Mouse (Mus musculus): ENCODE measurements around the gene Arid2. TPM values are rescaled to one million over a fixed set of nuclear protein-coding genes. Genes with fewer than 3 reads are reported as not detected.

The Arid2 gene
- total and polyA plus RNA-seq, 3 experiments: 20.3 to 31.2 (median 25.9) TPM

DNA sequence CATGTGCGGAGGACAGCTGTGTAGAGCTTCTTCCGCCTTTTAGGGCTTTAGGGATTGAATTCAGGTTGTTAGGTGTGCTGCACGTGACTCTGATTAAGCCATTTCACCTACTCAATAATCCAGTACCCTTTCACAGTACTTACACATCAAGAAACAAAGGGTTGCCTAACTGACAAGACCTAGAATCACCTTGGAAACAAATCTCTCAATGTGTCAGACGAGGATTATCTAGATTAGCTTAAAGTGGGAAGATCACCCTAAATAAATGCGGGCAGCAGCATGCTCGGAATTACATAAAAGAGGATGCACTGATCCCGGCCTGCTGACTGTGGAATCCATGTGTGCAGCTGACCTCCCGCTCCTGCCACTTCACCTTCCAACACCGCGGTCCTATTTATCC is 159.5 kb downstream of the Arid2 start:
- Histone ChIP-seq H3K9ac (ENCODE audit: control insufficient read depth, low read depth, low read length, poor library complexity, severe bottlenecking) (no peak overlapping the region), H3K27me3 (ENCODE audit: control insufficient read depth in 1 of 2, insufficient read depth in 2 of 2, low read length in 2 of 2) (no peaks in the 10 kb centered on the region), H3K9me3 (replicated peaks; ENCODE audit: insufficient read depth, low read length) (no peaks in the 10 kb centered on the region), H3K4me3 (ENCODE audit: control insufficient read depth in 1 of 2, insufficient read depth in 1 of 2, low read depth in 2 of 2, low read length in 2 of 2) (no peak overlapping the region), H3K27ac (ENCODE audit: control insufficient read depth, low read depth, low read length) (no peak overlapping the region), H3K4me1 (ENCODE audit: control insufficient read depth in 1 of 2, insufficient read depth in 2 of 2, low read length in 2 of 2) (peaks cover 3% of the 10 kb centered on the region in 2 experiments), H3K36me3 (ENCODE audit: control insufficient read depth in 1 of 2, insufficient read depth in 2 of 2, low read length in 2 of 2) (peaks cover 17 to 67% of the 10 kb centered on the region in 2 experiments), H3K79me2 (ENCODE audit: control insufficient read depth, insufficient read depth, low read length, poor library complexity) (peaks cover 45% of the 10 kb centered on the region)
- TF ChIP-seq TBP (IDR thresholded peaks at IDR 0.05; ENCODE audit: low read depth, low read length) (no peak), ZMIZ1 (IDR thresholded peaks at IDR 0.05; ENCODE audit: low read depth, low read length) (no peak), SMC3 (IDR thresholded peaks at IDR 0.05; ENCODE audit: low read depth, low read length) (no peak), ETS1 (IDR thresholded peaks at IDR 0.05; ENCODE audit: low read depth, low read length) (no peak), MEF2A (IDR thresholded peaks at IDR 0.05; ENCODE audit: extremely low read depth, insufficient replicate concordance, low read depth, low read length, poor library complexity, severe bottlenecking) (no peak)
- no peak for DNase-seq (ENCODE audit: low read depth, low spot score)

DNA sequence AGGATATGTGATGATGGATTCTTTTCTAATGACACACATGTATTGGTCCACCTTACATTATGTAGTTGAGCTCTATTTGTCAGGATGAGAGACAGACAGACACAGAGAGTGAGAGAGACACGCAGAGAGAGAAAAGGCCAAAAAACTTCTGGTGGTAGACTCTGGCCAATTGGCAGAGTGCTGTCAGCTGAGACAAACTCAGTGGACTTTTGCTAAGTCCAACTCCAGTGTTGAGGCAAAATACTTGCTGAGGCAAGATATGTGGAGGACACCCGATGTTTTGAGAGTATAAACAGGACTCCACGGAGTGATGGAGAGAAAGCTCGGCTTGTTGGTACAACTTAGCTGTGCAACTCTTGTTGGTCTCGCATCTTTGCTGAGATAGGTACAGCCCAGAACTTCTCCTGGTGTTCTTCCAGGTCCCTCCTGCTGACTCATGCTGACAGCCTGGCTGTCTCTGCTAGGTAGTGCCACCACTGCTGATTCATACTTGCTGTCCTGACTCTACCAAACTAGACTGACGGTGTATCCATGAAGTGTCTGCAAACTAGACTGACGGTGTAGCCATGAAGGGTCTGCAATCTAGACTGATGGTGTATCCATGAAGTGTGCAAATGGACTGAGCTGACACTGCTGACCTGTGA is 161.5 kb downstream of the Arid2 start:
- peak; percentile 58 for DNase-seq (ENCODE audit: low read depth, low spot score)
- peaks cover 53% of the 10 kb centered on the region for H3K79me2 ChIP-seq (ENCODE audit: control insufficient read depth, insufficient read depth, low read length, poor library complexity)
- H3K4me1 ChIP-seq (ENCODE audit: control insufficient read depth in 1 of 2, insufficient read depth in 2 of 2, low read length in 2 of 2): peaks cover 6 to 11% of the 10 kb centered on the region in 2 experiments
- no peaks in the 10 kb centered on the region for H3K27me3 ChIP-seq (ENCODE audit: control insufficient read depth in 1 of 2, insufficient read depth in 2 of 2, low read length in 2 of 2)
- no peaks in the 10 kb centered on the region for H3K9me3 ChIP-seq (replicated peaks; ENCODE audit: insufficient read depth, low read length)
- no peak overlapping the region for H3K4me3 ChIP-seq (ENCODE audit: control insufficient read depth in 1 of 2, insufficient read depth in 1 of 2, low read depth in 2 of 2, low read length in 2 of 2)
- no peak overlapping the region for H3K9ac ChIP-seq (ENCODE audit: control insufficient read depth, low read depth, low read length, poor library complexity, severe bottlenecking)
- no peak overlapping the region for H3K27ac ChIP-seq (ENCODE audit: control insufficient read depth, low read depth, low read length)
- TF ChIP-seq HCFC1 (IDR thresholded peaks at IDR 0.05; ENCODE audit: low read depth, low read length): no peak
- 0 out of 2 replicates have a peak, but pooled peaks have one; percentile 17 for TF ChIP-seq POLR2AphosphoS5 (IDR thresholded peaks at IDR 0.05; ENCODE audit: borderline replicate concordance, low read depth, low read length)
- TF ChIP-seq USF2 (IDR thresholded peaks at IDR 0.05; ENCODE audit: borderline replicate concordance in 1 of 2, insufficient read depth in 1 of 2, low read depth in 1 of 2, low read length in 2 of 2): no peak
- H3K36me3 ChIP-seq (ENCODE audit: control insufficient read depth in 1 of 2, insufficient read depth in 2 of 2, low read length in 2 of 2): peaks cover 17 to 56% of the 10 kb centered on the region in 2 experiments

DNA sequence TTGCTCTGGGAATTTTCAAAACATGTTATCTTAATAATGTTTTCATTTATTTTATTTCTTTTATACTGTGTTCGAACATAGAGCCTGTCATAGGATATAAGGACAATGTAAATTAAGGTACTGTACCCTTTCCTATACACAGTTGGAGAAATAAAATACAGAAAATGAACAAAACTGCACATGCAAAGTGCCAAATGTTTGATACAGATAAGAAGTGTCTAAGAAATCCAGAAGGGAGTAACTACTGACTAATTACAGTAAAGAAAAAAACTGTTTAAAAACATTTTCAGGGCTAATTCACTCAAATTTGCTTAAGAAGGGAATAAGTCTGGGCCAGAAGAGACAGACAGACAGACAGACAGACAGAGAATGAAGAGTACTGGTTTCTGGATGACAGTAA is 166.0 kb downstream of the Arid2 start:
- Histone ChIP-seq H3K36me3 (ENCODE audit: control insufficient read depth in 1 of 2, insufficient read depth in 2 of 2, low read length in 2 of 2) (peaks cover 33 to 59% of the 10 kb centered on the region in 2 experiments), H3K9ac (ENCODE audit: control insufficient read depth, low read depth, low read length, poor library complexity, severe bottlenecking) (no peak overlapping the region), H3K79me2 (ENCODE audit: control insufficient read depth, insufficient read depth, low read length, poor library complexity) (peaks cover 71% of the 10 kb centered on the region), H3K4me1 (ENCODE audit: control insufficient read depth in 1 of 2, insufficient read depth in 2 of 2, low read length in 2 of 2) (peaks cover 31 to 44% of the 10 kb centered on the region in 2 experiments), H3K4me3 (ENCODE audit: control insufficient read depth in 1 of 2, insufficient read depth in 1 of 2, low read depth in 2 of 2, low read length in 2 of 2) (no peak overlapping the region), H3K27me3 (ENCODE audit: control insufficient read depth in 1 of 2, insufficient read depth in 2 of 2, low read length in 2 of 2) (no peaks in the 10 kb centered on the region), H3K9me3 (replicated peaks; ENCODE audit: insufficient read depth, low read length) (no peaks in the 10 kb centered on the region), H3K27ac (ENCODE audit: control insufficient read depth, low read depth, low read length) (no peak overlapping the region)
- DNase-seq (ENCODE audit: low read depth, low spot score): peak; percentile 50
- TF ChIP-seq TAL1 (IDR thresholded peaks at IDR 0.05; ENCODE audit: low read length) (peak; percentile 41), TCF12 (IDR thresholded peaks at IDR 0.05; ENCODE audit: low read depth, low read length) (peak; percentile 30; the same call in 1 of the 2 replicates), MYC (IDR thresholded peaks at IDR 0.05; ENCODE audit: low read depth, low read length) (0 out of 2 replicates have a peak, but pooled peaks have one; percentile 11), EP300 (IDR thresholded peaks at IDR 0.05; ENCODE audit: low read depth in 1 of 2, low read length in 2 of 2) (peak; percentile 67 to 84), ETS1 (IDR thresholded peaks at IDR 0.05; ENCODE audit: low read depth, low read length) (no peak), ELF1 (IDR thresholded peaks at IDR 0.05; ENCODE audit: low read depth, low read length) (no peak), BHLHE40 (IDR thresholded peaks at IDR 0.05; ENCODE audit: borderline replicate concordance, low read depth, low read length) (peak; percentile 92), MEF2A (IDR thresholded peaks at IDR 0.05; ENCODE audit: extremely low read depth, insufficient replicate concordance, low read depth, low read length, poor library complexity, severe bottlenecking) (no peak), GATA1 (IDR thresholded peaks at IDR 0.05; ENCODE audit: low read depth, low read length) (peak; percentile 75)

Measured in MEL (cell line).